Mouse (Mus musculus) heart, embryonic 14.5 days (tissue): ENCODE results near the gene Rc3h1. TPM values are rescaled to one million over a fixed set of nuclear protein-coding genes. Genes with fewer than 3 reads are reported as not detected.
A peak's percentile ranks its signal among the peaks of the same experiment; 100 is the strongest.
"Not testable (repeated sequence)": the region's sequence is repeated elsewhere in the genome, so short reads cannot be mapped to it uniquely, and the experiment has no call there.

Experiments used
- ATAC-seq: fragments of 200-750 bp; cut with Nextera tagmentation; 2 replicates; pipeline ENCODE4 v1.8.0; 2017; ENCODE audit warnings: low read depth, moderate TSS enrichment; ENCODE audit not compliant: insufficient number of reproducible peaks, insufficient read depth, low FRiP score
- H3K27ac ChIP-seq, 2 experiments: fragments of 200-500 bp in 1 of 2; fragments of 300-500 bp in 1 of 2; sonication (generic) in 1 of 2; replicated peaks in 1 of 2; 2 replicates each; pipeline ENCODE4 v1.5.1; 2012 to 2014; ENCODE audit warnings: low read depth in 2 of 2, low read length in 2 of 2, control low read depth in 1 of 2, mild to moderate bottlenecking in 1 of 2, mixed read lengths in 1 of 2; ENCODE audit not compliant: control insufficient read depth in 1 of 2, insufficient read depth in 1 of 2
- H3K27me3 ChIP-seq: fragments of 300-500 bp; sonication (generic); 2 replicates; pipeline ENCODE4 v1.6.1; 2014; ENCODE audit warnings: mild to moderate bottlenecking, low read length, control low read depth; ENCODE audit not compliant: control insufficient read depth, insufficient read depth
- H3K36me3 ChIP-seq: fragments of 300-500 bp; sonication (generic); 2 replicates; pipeline ENCODE4 v1.6.1; 2014; ENCODE audit warnings: mild to moderate bottlenecking, control low read depth, low read length, mixed read lengths; ENCODE audit not compliant: control insufficient read depth, insufficient read depth
- H3K4me1 ChIP-seq, 2 experiments: fragments of 200-500 bp in 1 of 2; fragments of 300-500 bp in 1 of 2; sonication (generic) in 1 of 2; 2 replicates each; pipeline ENCODE4 v1.6.1; 2012 to 2014; ENCODE audit warnings: low read length in 2 of 2, control low read depth in 1 of 2, mixed read lengths in 1 of 2; ENCODE audit not compliant: control insufficient read depth in 2 of 2, insufficient read depth in 2 of 2
- H3K4me2 ChIP-seq: fragments of 300-500 bp; sonication (generic); 2 replicates; pipeline ENCODE4 v1.6.1; 2014; ENCODE audit warnings: mild to moderate bottlenecking, low read length
- H3K4me3 ChIP-seq, 2 experiments: fragments of 200-500 bp in 1 of 2; fragments of 300-500 bp in 1 of 2; sonication (generic) in 1 of 2; 2 replicates each; pipeline ENCODE4 v1.5.1; 2012 to 2014; ENCODE audit warnings: low read length in 2 of 2, mild to moderate bottlenecking in 2 of 2, control low read depth in 1 of 2, low read depth in 1 of 2, moderate library complexity in 1 of 2; ENCODE audit not compliant: control insufficient read depth in 1 of 2, insufficient read depth in 1 of 2
- H3K9ac ChIP-seq: fragments of 300-500 bp; sonication (generic); 2 replicates; pipeline ENCODE4 v1.6.1; 2014; ENCODE audit warnings: mild to moderate bottlenecking, low read length
- H3K9me3 ChIP-seq: fragments of 300-500 bp; sonication (generic); 2 replicates; pipeline ENCODE4 v1.6.1; 2016; ENCODE audit warnings: low read length, control low read depth; ENCODE audit not compliant: control insufficient read depth
- WGBS: fragments of 180-500 bp; shearing (Covaris S2); extraction: QIAGEN DNeasy Blood & Tissue Kit; methylation state at CpG from one replicate; pipeline ENCODE4 v1.1.7; 2014; 5-methylcytosine and 5-hydroxymethylcytosine counted together
- polyA plus RNA-seq: library from polyadenylated mRNA; unstranded; fragments of >200 nt; fragmentation: Nextera tagmentation; extraction: Ambion mirVana; gene quantifications from 2 replicates; pipeline ENCODE4 v1.2.1, GENCODE M21; 2014

Gene Rc3h1
- polyA plus RNA-seq, result 9.7 and 10.3 TPM in 2 replicates

GRCm38 (mm10) chr1:160906057-160906557 is at the start of gene Rc3h1:
Rc3h1 (plus strand) TSS chr1:160906418.
- H3K27ac ChIP-seq, result peak within 1 kb of the TSS; percentile 79 to 94
- H3K27me3 ChIP-seq, result no peaks in the 10 kb centered on the region
- H3K9me3 ChIP-seq, result no peaks in the 10 kb centered on the region
- H3K36me3 ChIP-seq, result no peaks in the 10 kb centered on the region
- peak within 1 kb of the TSS; percentile 99 for H3K9ac ChIP-seq
- WGBS, result 0% methylated on average over 40 of the region's 45 CpGs
- H3K4me1 ChIP-seq, result peaks cover 2 to 21% of the 10 kb centered on the region in 2 experiments
- peak; percentile 94 for ATAC-seq
- peak within 1 kb of the TSS; percentile 75 for H3K4me2 ChIP-seq
- H3K4me3 ChIP-seq, result peak within 1 kb of the TSS; percentile 76 to 97

GRCm38 (mm10) chr1:160858132-160858531 is 48.1 kb upstream of the Rc3h1 start:
- no peak overlapping the region for H3K27ac ChIP-seq
- H3K36me3 ChIP-seq, result no peaks in the 10 kb centered on the region
- H3K27me3 ChIP-seq, result no peaks in the 10 kb centered on the region
- 88% methylated on average over 3 of the region's 3 CpGs for WGBS
- H3K9me3 ChIP-seq, result no peaks in the 10 kb centered on the region
- H3K4me3 ChIP-seq, result no peak overlapping the region
- no peak overlapping the region for H3K9ac ChIP-seq
- H3K4me1 ChIP-seq, result 0 out of 4 replicates have a peak, but pooled peaks cover 0 to 3% of the 10 kb centered on the region in 2 experiments
- H3K4me2 ChIP-seq, result no peak overlapping the region
- no peak for ATAC-seq

GRCm38 (mm10) chr1:160859874-160860273 is 46.3 kb upstream of the Rc3h1 start:
- H3K36me3 ChIP-seq, ATAC-seq, H3K27me3 ChIP-seq, H3K4me1 ChIP-seq, H3K9ac ChIP-seq, H3K4me2 ChIP-seq, H3K4me3 ChIP-seq, H3K27ac ChIP-seq, H3K9me3 ChIP-seq: not testable (repeated sequence)

- no peak overlapping the region for H3K27ac ChIP-seq
- ATAC-seq, result no peak
Measured at GRCm38 (mm10) chr1:160861142-160861541, 45.1 kb upstream of the Rc3h1 start.

GRCm38 (mm10) chr1:160861632-160862031 is 44.6 kb upstream of the Rc3h1 start:
- 61% methylated on average over 1 of the region's 1 CpGs for WGBS
- H3K4me2 ChIP-seq, result no peak overlapping the region
- H3K9me3 ChIP-seq, result no peaks in the 10 kb centered on the region
- no peak for ATAC-seq
- no peaks in the 10 kb centered on the region for H3K4me1 ChIP-seq
- no peaks in the 10 kb centered on the region for H3K27me3 ChIP-seq
- H3K27ac ChIP-seq, result no peak overlapping the region
- H3K36me3 ChIP-seq, result no peaks in the 10 kb centered on the region
- no peak overlapping the region for H3K4me3 ChIP-seq
- H3K9ac ChIP-seq, result no peak overlapping the region

More at GRCm38 (mm10) chr1:160861142-160861541, 45.1 kb upstream of the Rc3h1 start:
- no peak overlapping the region for H3K4me3 ChIP-seq
- no peaks in the 10 kb centered on the region for H3K27me3 ChIP-seq
- H3K4me1 ChIP-seq, result no peaks in the 10 kb centered on the region
- no peaks in the 10 kb centered on the region for H3K36me3 ChIP-seq
- 76% methylated on average over 2 of the region's 2 CpGs for whole genome bisulfite sequencing
- H3K9ac ChIP-seq, result no peak overlapping the region
- H3K9me3 ChIP-seq, result no peaks in the 10 kb centered on the region
- no peak overlapping the region for H3K4me2 ChIP-seq

GRCm38 (mm10) chr1:160863027-160863426 is 43.2 kb upstream of the Rc3h1 start:
- 41% methylated on average over 4 of the region's 4 CpGs for WGBS
- H3K27ac ChIP-seq, result no peak overlapping the region
- no peak; the same call in 1 of the 2 replicates for ATAC-seq
- H3K4me2 ChIP-seq, result no peak overlapping the region
- no peaks in the 10 kb centered on the region for H3K4me1 ChIP-seq
- no peaks in the 10 kb centered on the region for H3K36me3 ChIP-seq
- no peaks in the 10 kb centered on the region for H3K27me3 ChIP-seq
- H3K9me3 ChIP-seq, result no peaks in the 10 kb centered on the region
- H3K9ac ChIP-seq, result no peak overlapping the region
- no peak overlapping the region for H3K4me3 ChIP-seq

- 61% methylated on average over 1 of the region's 1 CpGs for WGBS
Measured at GRCm38 (mm10) chr1:160874757-160875156, 31.5 kb upstream of the Rc3h1 start.

GRCm38 (mm10) chr1:160876968-160877367 is 29.2 kb upstream of the Rc3h1 start:
- no peaks in the 10 kb centered on the region for H3K9me3 ChIP-seq
- ATAC-seq, result no peak
- no peak overlapping the region for H3K27ac ChIP-seq
- H3K4me2 ChIP-seq, result no peak overlapping the region
- peaks cover 0 to 3% of the 10 kb centered on the region in 2 experiments; a peak in 1 of 4 replicates for H3K4me1 ChIP-seq
- H3K4me3 ChIP-seq, result no peak overlapping the region
- H3K9ac ChIP-seq, result no peak overlapping the region
- 71% methylated on average over 4 of the region's 4 CpGs for WGBS
- H3K36me3 ChIP-seq, result no peaks in the 10 kb centered on the region
- no peaks in the 10 kb centered on the region for H3K27me3 ChIP-seq

More at GRCm38 (mm10) chr1:160874757-160875156, 31.5 kb upstream of the Rc3h1 start:
- no peak overlapping the region for H3K9ac ChIP-seq
- H3K27ac ChIP-seq, result no peak overlapping the region
- ATAC-seq, result no peak
- H3K4me3 ChIP-seq, result no peak overlapping the region
- H3K9me3 ChIP-seq, result no peaks in the 10 kb centered on the region
- no peaks in the 10 kb centered on the region for H3K36me3 ChIP-seq
- no peak overlapping the region for H3K4me2 ChIP-seq
- no peaks in the 10 kb centered on the region for H3K27me3 ChIP-seq
- H3K4me1 ChIP-seq, result peaks cover 0 to 3% of the 10 kb centered on the region in 2 experiments; a peak in 1 of 4 replicates
